Mouse (Mus musculus) ES-Bruce4 (cell line): ENCODE results near the gene Il5.

Experiments
- CTCF ChIP-seq: IDR thresholded peaks from one replicate; pipeline ENCODE4 v1.8.1; 2011; ENCODE audit warnings: low read depth, low read length
- EP300 ChIP-seq: IDR thresholded peaks from 2 replicates; pipeline ENCODE4 v1.6.1; 2011; ENCODE audit warnings: low read depth, low read length; ENCODE audit not compliant: insufficient read depth
- POLR2A ChIP-seq: IDR thresholded peaks from one replicate; pipeline ENCODE4 v1.8.1; 2011; ENCODE audit warnings: low read length; ENCODE audit not compliant: insufficient read depth

- TF ChIP-seq CTCF = no peak
- no peak for TF ChIP-seq EP300
- no peak for TF ChIP-seq POLR2A
Observed at GRCm38 (mm10) chr11:53768422-53769184, 48.0 kb downstream of the Il5 start.
